Mouse (Mus musculus) mouse trophoblast stem cell (cell line): ENCODE data around the gene Creb3l4.
"Not testable (repeated sequence)": the region's sequence is repeated elsewhere in the genome, so short reads cannot be mapped to it uniquely, and the experiment has no call there.

Source experiments
- in situ Hi-C, 2 experiments: fragments of 300-500 bp; cut with MseI, MboI; formaldehyde crosslinking; loops; 2 replicates in 1 of 2; 3 replicates in 1 of 2; pipeline ENCODE4 v1.15.1; 2025

The Creb3l4 gene

DNA sequence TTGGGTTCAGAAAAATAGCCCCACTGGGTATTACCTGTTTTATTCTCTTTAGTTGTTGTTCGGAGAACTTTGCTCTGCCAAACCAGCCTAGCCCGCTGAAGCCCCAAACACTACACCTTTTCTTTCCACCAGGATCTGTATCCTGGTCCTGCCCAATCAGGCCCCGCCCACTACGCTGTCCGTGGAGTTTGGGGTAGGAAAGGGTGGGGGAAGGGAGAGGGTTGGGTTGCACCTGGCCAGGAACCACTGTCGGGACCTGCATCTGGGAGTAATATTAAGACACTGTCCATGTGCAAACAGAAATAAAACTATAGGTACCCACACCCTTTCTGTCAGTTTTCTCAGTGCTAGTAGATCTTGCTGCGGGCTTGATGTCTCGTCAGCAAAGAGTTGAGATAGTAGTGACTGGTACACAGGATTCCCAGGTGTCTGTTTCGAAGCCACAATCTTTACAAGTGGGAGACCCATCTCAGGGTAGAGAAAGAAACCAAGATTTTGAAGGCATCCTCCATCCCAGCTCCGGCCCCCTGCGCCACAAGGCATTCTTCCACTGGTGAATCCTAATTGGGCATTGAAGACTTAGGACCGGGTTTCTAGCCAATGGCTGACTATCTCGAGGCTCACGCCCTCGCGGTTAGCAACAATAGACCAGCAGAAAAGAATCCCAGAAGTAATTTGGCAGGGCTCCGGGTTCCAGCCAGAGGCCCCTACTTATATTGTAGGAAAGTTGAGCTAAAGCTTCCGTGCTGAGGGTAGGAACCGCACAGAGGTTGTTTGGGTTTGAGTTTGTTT is at the start of gene Creb3l4:
Gene Creb3l4, minus strand, starts transcription at position 529 of the 792 bp plus-strand sequence.
- in situ Hi-C loops: no loop called here

DNA sequence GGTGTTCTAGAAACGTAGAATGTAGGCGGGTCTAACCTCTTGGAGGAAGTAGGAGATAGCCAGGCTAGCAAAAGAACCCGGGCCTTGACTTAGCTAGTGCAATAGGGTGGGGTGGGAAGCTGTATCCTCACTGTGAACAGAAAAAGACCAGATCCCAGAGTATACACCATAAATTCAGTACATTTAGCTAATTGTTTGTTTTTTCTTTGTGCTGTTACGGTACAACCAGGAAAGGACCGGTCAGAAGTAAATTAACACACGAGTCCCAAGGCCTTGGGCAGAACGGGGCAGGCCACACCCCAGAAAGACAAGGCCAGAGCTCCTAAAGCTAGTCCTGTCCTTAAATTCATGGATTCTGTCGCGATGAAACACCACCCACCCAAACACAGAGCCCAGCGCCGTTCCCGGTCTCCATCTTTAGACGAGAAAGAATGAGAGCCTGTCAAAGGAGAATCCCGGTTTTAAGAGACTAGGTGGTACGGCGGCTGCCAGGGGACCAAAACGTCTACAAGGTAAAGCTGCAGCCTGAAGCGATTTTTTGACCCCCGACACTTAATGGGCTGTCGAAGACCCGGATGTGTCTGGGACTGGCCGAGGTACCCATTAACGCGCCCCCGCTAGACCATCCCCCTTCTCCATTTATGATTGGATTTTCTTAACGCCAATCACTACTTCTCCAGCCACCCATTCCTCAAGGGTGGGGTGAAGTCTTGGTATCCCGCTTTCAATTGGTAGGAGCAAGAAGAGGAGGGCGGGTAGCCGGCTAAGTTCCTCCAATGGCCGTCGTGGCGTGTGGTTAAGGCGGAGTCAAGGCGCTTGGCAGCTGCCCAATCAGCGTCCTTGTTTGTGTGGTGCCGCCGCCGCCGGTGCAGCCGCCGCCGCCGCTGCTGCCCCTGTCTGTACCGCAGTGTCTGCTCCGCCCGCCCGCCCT is 49.3 kb upstream of the Creb3l4 start, which contains the start of gene Gatad2b:
Gene Gatad2b, plus strand, starts transcription at position 834 of the 931 bp plus-strand sequence.
- in situ Hi-C loops: no loop called here

DNA sequence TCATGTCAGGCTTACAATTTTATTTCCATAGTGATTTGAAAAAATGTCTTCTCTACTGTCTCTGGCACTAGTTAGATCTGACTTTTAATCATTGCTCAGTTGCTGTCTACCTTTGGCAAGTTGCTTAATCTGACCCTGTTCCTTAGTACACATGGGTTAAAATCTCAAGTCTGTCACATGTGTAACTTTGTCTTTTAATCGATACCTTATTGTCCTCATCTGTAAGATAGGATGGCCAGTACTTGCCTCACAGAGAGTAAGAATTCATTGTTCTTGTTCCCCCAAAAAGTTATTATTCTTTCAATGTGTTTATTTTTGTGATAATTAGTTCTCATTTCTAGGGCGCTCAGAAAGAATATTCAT is 48.7 kb upstream of the Creb3l4 start:
- in situ Hi-C loops: no loop called here

DNA sequence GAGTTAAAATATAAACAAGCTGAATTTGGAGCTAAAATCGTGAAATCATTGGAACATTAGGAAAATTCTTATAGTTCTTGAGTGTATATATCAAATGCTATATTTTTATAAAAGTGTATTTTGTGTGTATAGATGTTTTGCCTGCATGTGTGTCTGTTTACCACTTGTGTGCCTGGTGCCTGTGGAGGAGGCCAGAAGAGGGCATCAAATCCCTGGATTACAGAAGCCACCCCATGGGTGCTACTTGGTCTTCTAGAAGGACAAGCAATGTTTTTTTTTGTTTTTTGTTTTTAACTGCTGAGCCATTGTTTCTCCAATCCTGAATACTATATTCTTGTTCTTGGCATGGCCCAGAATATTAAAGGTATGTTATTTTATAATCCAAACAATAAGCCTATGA is 47.3 kb upstream of the Creb3l4 start:
- in situ Hi-C loops: no loop called here

DNA sequence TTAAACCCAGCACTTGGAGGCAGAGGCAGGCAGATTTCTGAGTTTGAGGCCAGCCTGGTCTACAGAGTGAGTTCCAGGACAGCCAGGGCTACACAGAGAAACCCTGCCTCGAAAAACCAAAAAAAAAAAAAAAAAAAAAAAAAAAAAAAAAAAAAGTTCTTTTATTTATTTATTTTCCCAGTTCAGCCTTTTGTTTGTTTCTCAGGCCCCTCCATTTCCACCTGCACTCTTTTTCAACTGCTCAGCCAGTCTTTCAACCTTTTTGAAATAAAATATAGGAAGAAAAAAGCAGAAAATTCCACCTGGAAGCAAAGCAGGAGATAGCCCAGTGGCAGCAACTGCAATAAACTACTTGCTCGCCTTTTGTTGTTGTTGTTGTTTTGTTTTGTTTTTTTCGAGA is 46.1 kb upstream of the Creb3l4 start:
- in situ Hi-C loops: not testable (repeated sequence)

DNA sequence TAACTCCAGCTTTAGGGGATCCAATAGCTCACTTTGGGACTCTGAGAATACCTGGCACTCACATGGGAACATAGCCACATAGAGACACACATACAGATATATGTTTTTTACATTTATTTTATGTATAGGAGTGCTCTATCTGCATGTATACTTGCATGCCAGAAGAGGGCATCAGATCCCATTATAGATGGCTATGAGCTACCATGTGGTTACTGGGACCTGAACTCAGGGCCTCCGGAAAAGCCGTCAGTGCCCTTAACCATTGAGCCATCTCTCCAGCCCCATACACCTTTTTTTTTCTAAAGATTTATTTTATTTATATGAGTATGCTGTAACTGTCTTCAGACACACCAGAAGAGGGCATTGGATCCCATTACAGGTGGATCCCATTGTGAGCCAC is 40.8 kb upstream of the Creb3l4 start:
- in situ Hi-C loops: no loop called here

DNA sequence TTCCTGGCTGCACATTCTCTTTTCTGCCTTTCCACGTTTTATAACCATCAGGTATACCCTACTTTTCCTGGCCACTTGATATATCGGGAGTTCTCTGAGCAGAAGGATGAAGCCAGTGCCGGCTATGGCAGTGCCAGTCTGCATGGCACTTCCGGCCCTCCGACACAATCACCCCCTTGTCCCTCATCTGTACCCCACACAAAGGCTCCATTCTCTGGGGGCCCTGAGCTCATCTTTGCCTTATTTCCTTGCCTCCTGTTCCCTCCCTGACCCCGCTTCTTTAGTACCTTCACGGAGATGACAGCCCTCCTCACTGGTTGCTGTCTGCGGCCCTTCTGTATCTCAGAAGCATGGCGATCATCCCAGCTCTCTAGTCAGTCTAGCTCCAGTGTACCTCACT is 37.4 kb upstream of the Creb3l4 start:
- in situ Hi-C loops: no loop called here

DNA sequence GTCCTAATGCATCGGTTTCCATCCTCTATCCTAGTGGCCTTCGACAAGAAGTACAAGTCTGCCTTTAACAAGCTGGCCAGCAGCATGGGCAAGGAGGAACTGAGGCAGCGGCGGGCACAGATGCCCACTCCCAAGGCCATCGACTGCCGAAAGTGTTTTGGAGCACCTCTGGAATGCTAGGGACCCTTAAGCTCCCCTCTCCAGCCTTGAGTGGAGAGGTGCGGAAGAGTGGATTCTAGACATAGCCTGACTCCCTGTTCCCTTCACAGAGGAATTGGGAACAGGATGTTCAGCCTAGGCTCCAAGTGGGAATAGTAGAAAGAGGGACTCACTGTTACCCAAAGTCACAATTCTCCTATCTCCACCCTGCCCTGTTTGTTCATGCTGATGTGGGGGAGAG is 36.4 kb upstream of the Creb3l4 start:
- in situ Hi-C loops: no loop called here

DNA sequence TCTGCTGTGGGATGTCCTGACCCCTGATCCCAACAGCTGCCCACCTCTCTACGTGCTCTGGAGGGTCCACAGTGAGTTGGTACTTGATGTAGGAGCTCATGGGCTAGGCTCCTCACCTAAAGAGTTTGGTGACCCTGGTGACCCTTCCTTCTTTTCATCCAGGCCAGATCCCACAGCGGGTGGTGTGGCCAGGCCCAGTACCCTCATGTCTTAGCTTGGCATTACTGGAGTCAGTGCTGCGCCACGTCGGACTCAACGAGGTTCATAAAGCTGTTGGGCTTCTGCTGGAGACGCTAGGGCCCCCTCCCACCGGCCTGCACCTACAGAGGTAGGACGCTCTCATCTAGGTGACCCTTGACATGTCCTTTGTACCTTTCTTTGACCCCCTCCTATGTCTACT is 35.9 kb upstream of the Creb3l4 start:
- in situ Hi-C loops: no loop called here

DNA sequence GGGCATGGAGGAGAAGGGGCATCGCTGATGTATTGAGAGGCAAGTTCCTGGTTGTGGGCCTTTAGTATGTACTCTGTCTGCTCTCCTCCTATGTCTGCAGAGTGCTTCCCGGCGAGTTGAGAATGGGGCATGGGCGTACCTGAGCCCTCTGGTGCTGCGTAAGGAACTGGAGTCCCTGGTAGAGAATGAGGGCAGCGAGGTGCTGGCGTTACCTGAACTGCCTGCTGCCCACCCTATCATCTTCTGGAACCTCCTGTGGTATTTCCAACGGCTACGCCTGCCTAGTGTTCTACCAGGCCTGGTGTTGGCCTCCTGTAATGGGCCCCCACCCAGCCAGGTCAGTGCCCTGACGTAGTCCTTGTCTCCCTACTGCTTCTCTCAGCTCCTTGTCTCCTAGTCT is 34.9 kb upstream of the Creb3l4 start:
- in situ Hi-C loops: no loop called here

DNA sequence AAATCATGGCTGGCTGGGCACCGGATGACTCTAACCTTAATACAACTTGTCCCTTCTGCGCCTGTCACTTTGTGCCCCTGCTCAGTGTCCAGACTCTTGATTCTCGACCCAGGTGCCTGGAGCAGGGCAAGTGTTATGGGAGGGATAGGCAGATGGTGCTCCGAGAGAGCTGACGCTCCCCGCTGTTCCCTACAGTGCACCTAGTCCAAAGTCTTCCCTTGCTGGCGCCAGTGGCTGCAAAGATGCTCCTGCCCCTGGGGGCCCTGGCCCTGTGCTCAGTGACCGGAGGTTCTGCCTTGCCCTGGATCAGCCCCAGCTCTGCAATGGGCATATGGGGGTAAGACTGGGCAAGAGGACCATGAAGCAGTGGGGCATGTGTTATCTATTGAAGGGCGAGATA is 34.5 kb upstream of the Creb3l4 start:
- in situ Hi-C loops: no loop called here

DNA sequence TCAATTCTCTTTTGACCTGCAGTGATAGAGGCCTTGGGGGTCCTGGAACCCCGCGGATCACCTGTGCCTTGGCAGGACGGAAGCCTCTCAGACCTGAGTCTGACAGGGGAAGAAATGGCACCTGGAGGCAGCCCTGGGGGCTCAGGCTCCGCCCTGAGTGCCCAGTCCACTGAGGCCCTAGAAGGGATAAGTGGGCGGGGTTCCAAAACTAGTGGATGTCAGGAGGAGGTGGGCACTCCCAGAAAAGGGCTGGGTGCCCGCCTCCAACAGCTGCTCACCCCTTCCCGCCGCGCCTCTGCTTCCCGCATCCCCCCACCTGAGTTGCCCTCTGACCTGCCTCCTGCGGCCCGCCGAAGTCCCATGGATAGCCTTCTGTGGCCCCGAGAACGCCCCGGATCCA is 33.5 kb upstream of the Creb3l4 start:
- in situ Hi-C loops: no loop called here

DNA sequence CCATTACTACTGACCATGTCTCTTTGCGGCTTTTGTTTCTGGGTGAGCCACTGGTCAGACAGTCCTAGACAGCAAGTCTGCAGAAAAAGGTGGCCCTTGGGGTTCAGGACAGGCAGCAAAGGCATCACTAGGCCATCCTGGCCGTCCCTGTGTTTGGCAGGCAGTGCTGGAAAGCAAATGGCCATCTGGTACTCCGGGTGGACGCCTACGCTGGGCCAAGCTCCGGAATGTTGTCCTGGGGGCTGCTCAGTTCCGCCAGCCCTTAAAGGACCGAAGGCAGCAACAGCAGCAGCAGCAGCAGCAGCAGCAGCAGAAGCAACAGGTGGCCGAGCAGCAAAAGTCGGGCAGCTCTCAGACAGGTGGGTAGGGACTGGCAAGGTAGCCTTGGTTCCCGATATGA is 32.0 kb upstream of the Creb3l4 start:
- in situ Hi-C loops: no loop called here

DNA sequence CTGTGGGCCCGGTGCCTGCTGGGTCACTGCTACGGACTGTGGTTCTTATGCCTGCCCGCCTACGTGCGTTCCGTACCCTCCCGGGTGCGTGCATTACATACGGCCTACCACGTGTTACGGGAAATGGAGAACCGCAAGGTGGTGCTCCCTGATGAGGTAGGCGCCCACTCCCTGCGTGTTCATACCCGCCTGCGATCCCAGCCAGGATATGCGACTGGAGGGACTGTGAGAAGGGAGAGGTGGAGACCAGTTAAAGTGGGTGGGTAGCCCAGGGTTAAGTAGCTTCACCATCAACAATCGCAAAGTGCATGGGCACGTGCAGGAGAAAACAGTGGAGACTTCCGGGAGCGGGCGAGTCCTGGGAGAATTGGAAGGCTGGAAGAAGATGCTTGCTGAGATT is 30.5 kb upstream of the Creb3l4 start:
- in situ Hi-C loops: no loop called here

DNA sequence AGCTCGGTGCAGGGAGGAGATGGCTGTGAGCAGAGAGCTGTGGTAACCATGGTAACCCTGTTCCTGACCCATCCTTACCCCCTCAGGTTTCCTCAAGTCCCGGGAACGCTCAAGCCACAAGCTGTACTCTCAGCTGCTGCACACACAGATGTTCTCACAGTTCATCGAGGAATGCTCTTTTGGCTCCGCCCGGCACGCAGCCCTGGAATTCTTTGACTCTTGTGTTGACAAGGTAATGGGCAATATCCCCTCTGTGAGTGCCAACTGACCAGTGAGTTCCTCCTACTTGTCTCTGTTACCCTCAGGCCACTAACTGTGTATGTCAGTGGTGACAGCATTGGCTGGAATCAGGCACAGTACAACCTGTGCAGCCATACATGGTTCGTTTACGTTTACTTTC is 28.9 kb upstream of the Creb3l4 start:
- in situ Hi-C loops: no loop called here

DNA sequence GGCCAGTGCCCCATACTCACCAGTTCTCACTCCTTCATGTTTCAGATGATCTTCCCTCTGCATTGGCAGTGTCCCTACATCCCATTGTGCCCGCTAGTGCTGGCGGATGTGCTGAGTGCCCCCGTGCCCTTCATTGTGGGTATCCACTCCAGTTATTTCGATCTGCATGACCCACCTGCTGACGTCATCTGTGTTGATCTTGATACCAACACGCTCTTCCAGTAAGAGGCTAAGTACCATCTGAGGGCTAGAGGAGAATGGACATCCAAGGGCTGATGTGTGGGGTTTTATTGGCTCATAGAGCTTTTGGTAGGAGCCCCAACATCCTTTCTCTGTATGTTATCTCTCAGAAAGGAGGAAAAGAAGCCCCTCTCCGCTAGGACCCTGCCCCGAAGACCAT is 27.5 kb upstream of the Creb3l4 start:
- in situ Hi-C loops: no loop called here

DNA sequence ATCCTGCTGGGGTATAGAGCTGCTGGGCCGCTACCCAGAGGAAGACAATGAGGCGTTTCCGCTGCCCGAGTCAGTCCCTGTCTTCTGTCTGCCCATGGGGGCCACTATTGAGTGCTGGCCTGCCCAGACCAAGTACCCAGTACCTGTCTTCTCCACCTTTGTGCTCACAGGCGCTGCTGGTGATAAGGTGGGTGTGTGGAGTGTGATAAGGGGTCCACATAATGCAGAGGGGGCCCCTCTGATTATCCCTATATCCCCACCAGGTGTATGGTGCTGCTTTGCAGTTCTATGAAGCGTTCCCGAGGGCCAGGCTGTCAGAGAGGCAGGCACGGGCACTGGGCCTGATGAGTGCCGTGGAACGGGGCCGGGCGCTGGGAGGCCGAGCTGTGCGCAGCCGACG is 25.7 kb upstream of the Creb3l4 start:
- in situ Hi-C loops: no loop called here

DNA sequence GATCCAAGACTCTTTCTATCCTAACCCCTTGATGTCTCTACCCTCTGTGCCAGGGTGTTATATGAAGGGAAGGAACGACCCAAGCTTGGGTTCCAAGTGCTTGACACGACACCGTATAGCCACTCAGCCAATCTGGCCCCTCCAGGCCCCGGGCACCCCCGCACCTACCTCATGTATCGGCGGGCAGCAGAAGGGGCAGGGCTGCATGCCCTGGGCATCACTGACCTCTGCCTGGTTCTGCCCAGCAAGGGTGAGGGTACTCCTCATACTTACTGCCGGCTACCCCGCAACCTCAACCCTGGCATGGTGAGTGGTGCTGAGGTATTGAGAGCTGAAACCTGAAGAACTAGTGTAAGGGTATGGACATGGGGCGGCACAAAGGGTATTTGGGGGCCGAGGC is 24.9 kb upstream of the Creb3l4 start:
- in situ Hi-C loops: no loop called here

DNA sequence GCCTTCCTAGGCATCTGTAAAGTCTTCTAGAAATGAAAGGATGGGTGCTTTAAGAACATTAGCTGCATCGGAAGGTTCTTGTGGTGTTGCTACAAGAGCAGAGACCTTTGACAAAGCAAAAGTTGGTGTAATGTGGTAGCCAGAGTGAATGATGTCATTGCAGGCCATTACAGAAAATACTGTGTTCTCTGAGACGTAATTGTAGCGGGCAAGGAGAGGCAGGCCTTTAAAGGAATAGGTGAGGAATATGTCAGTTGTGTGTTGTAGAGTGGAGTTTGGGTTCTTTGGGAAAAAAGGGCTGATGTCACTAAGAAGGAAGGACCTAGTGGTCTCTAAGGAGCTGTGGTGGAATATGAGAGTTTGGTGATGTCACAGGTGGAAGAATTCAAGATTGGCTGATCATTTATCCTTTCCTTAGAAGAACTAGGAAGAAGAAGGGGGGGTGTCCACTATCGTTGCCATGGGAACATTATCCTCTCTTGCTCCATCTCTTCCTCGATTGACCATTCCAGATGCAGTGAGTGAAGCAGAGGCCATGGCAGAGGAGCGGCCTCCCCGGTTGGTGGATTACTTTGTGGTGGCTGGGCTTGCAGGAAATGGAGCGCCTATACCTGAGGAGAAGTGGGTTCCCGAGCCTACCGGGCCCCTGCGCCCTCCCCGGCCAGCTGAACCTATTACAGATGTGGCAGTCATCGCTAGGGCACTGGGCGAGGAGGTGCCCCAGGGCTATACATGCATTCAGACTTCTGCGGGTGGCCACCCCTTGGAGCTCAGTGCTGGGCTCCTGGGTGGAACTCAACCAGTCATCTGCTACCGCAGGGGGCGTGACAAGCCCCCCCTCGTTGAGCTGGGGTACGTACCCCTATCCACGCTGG is 23.8 kb upstream of the Creb3l4 start:
- in situ Hi-C loops: no loop called here

DNA sequence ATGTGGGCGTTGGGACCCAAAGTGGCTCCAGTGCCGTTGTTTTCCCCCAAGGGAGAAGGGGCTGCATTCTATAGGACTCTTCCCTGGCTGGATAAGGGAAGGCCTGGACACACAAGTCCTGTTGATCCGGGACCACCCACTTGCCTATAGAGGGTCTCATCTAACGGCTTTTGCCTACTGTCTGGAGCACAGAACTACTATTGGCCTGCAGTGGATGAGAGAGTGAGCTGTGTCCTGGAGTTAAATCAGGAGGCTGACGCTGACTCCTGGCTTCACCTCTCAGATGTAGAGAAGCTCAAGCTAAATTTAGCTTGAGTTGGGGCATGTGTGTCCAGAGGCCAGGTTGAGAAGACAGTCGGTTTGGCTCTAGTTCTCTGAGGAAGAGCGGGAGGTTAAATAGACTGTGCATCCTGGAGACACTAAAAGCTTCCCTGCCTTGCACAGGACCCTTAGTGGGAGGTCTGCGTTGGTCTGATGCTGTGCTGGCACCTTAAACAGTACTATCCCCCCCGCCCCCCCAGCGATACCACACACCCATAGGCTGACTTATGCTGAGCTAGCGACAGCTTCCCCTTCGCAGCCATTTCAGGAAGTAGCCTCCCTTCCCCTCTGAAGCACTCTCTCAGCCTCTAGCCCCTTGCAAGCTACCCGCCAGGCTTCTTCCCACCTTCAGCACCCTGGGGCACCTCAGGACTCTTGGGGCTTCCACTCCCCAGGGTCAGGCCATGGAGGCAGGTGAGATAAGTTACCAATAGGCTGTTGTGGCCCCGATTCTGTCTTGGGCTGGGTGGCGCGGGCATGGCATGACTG is 22.8 kb upstream of the Creb3l4 start:
- in situ Hi-C loops: no loop called here
